Mouse (Mus musculus) bone marrow macrophage, adult 2 months (primary cell): ENCODE results near the gene Pxn. TPM values are rescaled to one million over a fixed set of nuclear protein-coding genes. Genes with fewer than 3 reads are reported as not detected.
A peak's percentile ranks its signal among the peaks of the same experiment; 100 is the strongest.

Experiments used
- H3K27ac ChIP-seq: 2 replicates; pipeline ENCODE4 v1.5.1; 2012; ENCODE audit warnings: low read depth, low read length; ENCODE audit not compliant: insufficient read depth
- H3K4me1 ChIP-seq: 2 replicates; pipeline ENCODE4 v1.6.1; 2012; ENCODE audit warnings: low read length; ENCODE audit not compliant: control insufficient read depth, insufficient read depth
- H3K4me3 ChIP-seq: 2 replicates; pipeline ENCODE4 v1.5.1; 2012; ENCODE audit warnings: mild to moderate bottlenecking, low read length, moderate library complexity; ENCODE audit not compliant: insufficient read depth
- CTCF ChIP-seq: IDR thresholded peaks from 2 replicates; pipeline ENCODE4 v1.5.1; 2012; ENCODE audit warnings: low read depth, mild to moderate bottlenecking, low read length, moderate library complexity
- POLR2A ChIP-seq: IDR thresholded peaks from 2 replicates; pipeline ENCODE4 v1.6.1; 2012; ENCODE audit warnings: mild to moderate bottlenecking, low read depth, low read length, borderline replicate concordance
- polyA plus RNA-seq: library from polyadenylated mRNA; stranded (reverse); fragments of >200 nt; gene quantifications from 2 replicates; pipeline ENCODE4 v1.2.4, GENCODE M21; 2012; ENCODE audit not compliant: missing spikeins, insufficient read depth, insufficient read length

The Pxn gene
- 109 and 121 TPM in 2 replicates for polyA plus RNA-seq

- TF ChIP-seq CTCF: peak; percentile 44
- TF ChIP-seq POLR2A: no peak; the same call in 1 of the 2 replicates
- peaks cover 22% of the 10 kb centered on the region for H3K4me1 ChIP-seq
- peak within 1 kb of the TSS; percentile 97 for H3K4me3 ChIP-seq
- H3K27ac ChIP-seq: peak within 1 kb of the TSS; percentile 42
Measured at GRCm38 (mm10) chr5:115506454-115507201, at the start of gene Pxn. Pxn (plus strand) TSS chr5:115506676.

GRCm38 (mm10) chr5:115458918-115459317 is 47.6 kb upstream of the Pxn start:
- no peak for TF ChIP-seq POLR2A
- no peaks in the 10 kb centered on the region for H3K4me1 ChIP-seq
- H3K27ac ChIP-seq: no peak overlapping the region
- no peak overlapping the region for H3K4me3 ChIP-seq

- H3K27ac ChIP-seq: no peak overlapping the region
- no peak for TF ChIP-seq POLR2A
- no peak for TF ChIP-seq CTCF
- no peak overlapping the region for H3K4me3 ChIP-seq
- H3K4me1 ChIP-seq: no peaks in the 10 kb centered on the region
Measured at GRCm38 (mm10) chr5:115464408-115465115, 41.9 kb upstream of the Pxn start.

DNA sequence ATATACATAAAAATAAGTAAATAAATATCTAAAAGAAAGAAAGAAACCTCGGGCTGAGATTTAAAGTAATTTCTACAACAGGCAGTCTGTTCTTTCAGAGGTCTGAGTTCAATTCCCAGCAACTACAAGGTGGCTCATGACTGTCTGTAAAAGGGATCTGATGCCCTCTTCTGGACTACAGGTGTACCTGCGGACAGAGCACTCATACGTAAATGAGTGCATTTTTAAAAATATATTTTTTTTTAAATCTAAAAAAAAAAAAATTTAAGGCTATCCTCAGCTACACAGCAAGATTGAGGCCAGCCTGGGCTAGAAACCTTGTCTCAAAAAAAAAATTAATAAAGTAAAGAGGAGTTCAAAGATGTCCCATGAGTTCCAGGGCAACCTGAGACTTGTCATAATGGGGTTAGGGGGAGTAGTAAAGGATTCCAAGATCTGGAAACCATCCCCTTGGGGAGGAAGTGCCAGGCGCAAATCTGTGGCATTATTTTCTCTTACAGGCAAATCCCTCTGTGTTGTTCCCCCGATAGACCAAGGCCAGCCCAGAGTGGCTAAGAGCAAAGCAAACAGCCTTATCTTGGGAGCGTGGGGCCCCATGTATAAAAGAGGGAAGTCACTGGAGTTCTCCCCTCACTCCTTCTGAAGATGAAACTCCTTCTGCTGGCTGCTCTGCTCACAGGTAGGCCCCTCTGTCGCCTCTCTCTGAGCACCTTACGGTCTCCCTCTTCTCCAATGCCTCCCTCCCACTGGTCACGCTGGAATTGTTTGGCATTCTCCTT is 40.6 kb upstream of the Pxn start, which contains the start of gene Pla2g1b:
Gene Pla2g1b (plus strand): TSS at position 621 of the 779 bp plus-strand sequence.
- no peak for TF ChIP-seq POLR2A
- no peak for TF ChIP-seq CTCF

DNA sequence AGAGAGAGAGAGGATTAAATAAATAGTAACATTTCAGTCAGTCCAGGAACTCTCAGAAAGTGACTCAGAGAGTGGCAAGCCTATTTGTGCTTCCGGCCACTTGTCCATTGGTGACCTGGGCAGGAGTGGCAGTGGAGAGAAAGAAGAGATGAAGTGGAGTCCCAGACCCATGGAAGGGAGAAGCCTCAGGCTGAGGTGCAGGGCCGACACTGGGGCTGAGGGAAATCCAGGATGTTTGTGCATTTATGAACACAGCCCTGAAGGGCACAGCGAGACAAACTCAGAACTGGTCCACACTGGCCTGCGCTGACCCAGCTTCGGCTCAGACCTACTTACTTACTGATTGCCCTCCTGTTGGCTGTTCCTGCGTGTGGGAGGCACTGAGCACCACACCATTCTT is 36.7 kb upstream of the Pxn start:
- Histone ChIP-seq H3K4me3 (no peak overlapping the region), H3K4me1 (0 out of 2 replicates have a peak, but pooled peaks cover 2% of the 10 kb centered on the region), H3K27ac (no peak overlapping the region)
- TF ChIP-seq POLR2A (no peak), CTCF (no peak)

More for the DNA sequence above, 40.6 kb upstream of the Pxn start, which contains the start of gene Pla2g1b:
- H3K4me1 ChIP-seq: no peaks in the 10 kb centered on the region
- H3K27ac ChIP-seq: no peak within 1 kb of the TSS
- H3K4me3 ChIP-seq: no peak within 1 kb of the TSS

DNA sequence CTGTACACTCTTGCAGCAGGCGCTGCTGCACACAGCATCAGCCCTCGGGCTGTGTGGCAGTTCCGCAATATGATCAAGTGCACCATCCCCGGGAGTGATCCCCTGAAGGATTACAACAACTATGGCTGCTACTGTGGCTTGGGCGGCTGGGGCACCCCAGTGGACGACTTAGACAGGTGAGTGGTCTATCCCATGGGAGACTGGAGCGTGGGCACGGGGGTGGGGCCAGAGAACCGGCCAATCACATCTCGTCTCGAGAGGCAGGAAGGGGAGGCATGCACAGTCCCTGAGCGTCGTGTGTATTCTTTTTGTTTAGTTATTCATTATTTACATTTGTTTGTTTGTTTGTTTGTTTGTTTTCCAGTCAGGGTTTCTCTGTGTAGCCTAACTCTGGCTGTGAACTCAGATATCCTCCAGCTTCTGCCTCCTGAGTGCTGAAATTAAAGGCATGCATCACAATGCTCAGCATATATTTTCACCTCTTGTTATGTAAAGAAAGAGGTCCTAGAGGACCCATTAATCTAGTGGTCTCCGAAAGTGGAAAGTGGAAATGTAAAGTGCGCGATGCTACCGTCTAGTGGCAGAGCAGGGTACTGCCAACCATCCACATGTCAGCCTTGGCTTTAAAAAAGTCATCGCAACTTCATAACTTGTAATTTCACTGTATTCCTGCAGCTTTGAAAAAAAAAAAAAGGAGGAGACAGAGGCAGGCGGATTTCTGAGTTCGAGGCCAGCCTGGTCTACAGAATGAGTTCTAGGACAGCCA is 35.5 kb upstream of the Pxn start:
- Histone ChIP-seq H3K27ac (no peak overlapping the region), H3K4me1 (0 out of 2 replicates have a peak, but pooled peaks cover 2% of the 10 kb centered on the region), H3K4me3 (no peak overlapping the region)
- TF ChIP-seq POLR2A (no peak), CTCF (peak; percentile 48)

DNA sequence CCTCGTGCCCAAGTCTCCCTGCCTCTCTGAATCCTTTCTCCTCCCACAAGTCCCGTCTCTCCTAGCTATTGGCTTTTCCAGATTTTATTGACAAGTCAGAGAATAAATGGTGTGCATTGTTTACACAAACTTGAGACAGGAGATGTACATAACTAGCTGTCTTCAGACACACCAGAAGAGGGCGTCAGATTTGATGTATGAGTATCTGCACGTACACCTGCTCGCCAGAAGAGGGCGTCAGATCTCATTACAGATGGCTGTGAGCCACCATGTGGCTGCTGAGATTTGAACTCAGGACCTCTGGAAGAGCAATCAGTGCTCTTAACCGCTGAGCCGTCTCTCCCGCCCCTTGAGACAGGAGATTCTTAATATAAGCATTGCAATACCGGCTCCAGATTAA is 33.3 kb upstream of the Pxn start:
- Histone ChIP-seq H3K4me1 (0 out of 2 replicates have a peak, but pooled peaks cover 2% of the 10 kb centered on the region), H3K27ac (no peak overlapping the region), H3K4me3 (no peak overlapping the region)
- peak; percentile 35; the same call in 1 of the 2 replicates for TF ChIP-seq CTCF
- TF ChIP-seq POLR2A: no peak

- TF ChIP-seq CTCF: no peak
- TF ChIP-seq POLR2A: no peak
- H3K4me3 ChIP-seq: 0 out of 2 replicates have a peak overlapping the region, but pooled peaks have one; percentile 7
Measured at GRCm38 (mm10) chr5:115474174-115474828, 32.2 kb upstream of the Pxn start.

More at GRCm38 (mm10) chr5:115474174-115474828, 32.2 kb upstream of the Pxn start:
- Histone ChIP-seq H3K27ac (no peak overlapping the region), H3K4me1 (0 out of 2 replicates have a peak, but pooled peaks cover 2% of the 10 kb centered on the region)
